Mouse (Mus musculus) ES-E14 (cell line): ENCODE results near the gene BC034090. TPM values are rescaled to one million over a fixed set of nuclear protein-coding genes. Genes with fewer than 3 reads are reported as not detected.

Experiments used
- DNase-seq: peaks from one replicate; pipeline ENCODE4 v3.0.0-alpha.2; 2013; ENCODE audit warnings: low read depth, low spot score
- H3K27ac ChIP-seq: 2 replicates; pipeline ENCODE4 v1.5.1; 2012; ENCODE audit warnings: low read depth, mild to moderate bottlenecking, low read length, moderate library complexity, mixed read lengths; ENCODE audit not compliant: poor library complexity, insufficient read depth, severe bottlenecking
- H3K36me3 ChIP-seq: 2 replicates; pipeline ENCODE4 v1.6.1; 2012; ENCODE audit warnings: mild to moderate bottlenecking, low read length, moderate library complexity, mixed read lengths; ENCODE audit not compliant: control insufficient read depth, poor library complexity, insufficient read depth, severe bottlenecking
- H3K4me1 ChIP-seq, 2 experiments: fragments of 150-350 bp in 1 of 2; sonication (generic) in 1 of 2; 2 replicates each; pipeline ENCODE4 v1.6.1; 2012; ENCODE audit warnings: low read length in 2 of 2, mild to moderate bottlenecking in 1 of 2, mixed read lengths in 1 of 2; ENCODE audit not compliant: control insufficient read depth in 2 of 2, insufficient read depth in 2 of 2, poor library complexity in 1 of 2
- H3K4me3 ChIP-seq, 2 experiments: fragments of 150-350 bp in 1 of 2; sonication (generic) in 1 of 2; 2 replicates each; pipeline ENCODE4 v1.5.1; 2012; ENCODE audit warnings: low read length in 2 of 2, low read depth in 1 of 2, mild to moderate bottlenecking in 1 of 2, mixed read lengths in 1 of 2; ENCODE audit not compliant: insufficient read depth in 1 of 2, poor library complexity in 1 of 2, severe bottlenecking in 1 of 2
- H3K9ac ChIP-seq: 2 replicates; pipeline ENCODE4 v1.6.1; 2012; ENCODE audit warnings: low read depth, mild to moderate bottlenecking, low read length, mixed read lengths; ENCODE audit not compliant: poor library complexity, insufficient read depth, severe bottlenecking
- H3K9me3 ChIP-seq: fragments of 150-350 bp; sonication (generic); 2 replicates; pipeline ENCODE4 v1.6.1; 2012; ENCODE audit warnings: low read depth, mild to moderate bottlenecking, low read length; ENCODE audit not compliant: control insufficient read depth, insufficient read depth
- CHD2 ChIP-seq: IDR thresholded peaks from 2 replicates; pipeline ENCODE4 v1.6.1; 2014; ENCODE audit warnings: mild to moderate bottlenecking, low read depth, low read length, inconsistent platforms
- HCFC1 ChIP-seq: IDR thresholded peaks from 2 replicates; pipeline ENCODE4 v1.6.1; 2012; ENCODE audit warnings: low read length, inconsistent platforms, borderline replicate concordance; ENCODE audit not compliant: insufficient read depth
- MAFK ChIP-seq: IDR thresholded peaks from 2 replicates; pipeline ENCODE4 v1.6.1; 2014; ENCODE audit warnings: mild to moderate bottlenecking, low read depth, low read length, inconsistent platforms; ENCODE audit not compliant: insufficient read depth
- ZC3H11A ChIP-seq: IDR thresholded peaks from 2 replicates; pipeline ENCODE4 v1.6.1; 2012; ENCODE audit warnings: low read depth, mild to moderate bottlenecking, inconsistent platforms, low read length, borderline replicate concordance
- ZNF384 ChIP-seq: IDR thresholded peaks from 2 replicates; pipeline ENCODE4 v1.6.1; 2012; ENCODE audit warnings: low read depth, low read length, inconsistent platforms
- in situ Hi-C, 2 experiments: fragments of 600-800 bp; cut with MboI; formaldehyde crosslinking; loops; one replicate each; pipeline ENCODE4 v1.15.1; 2025; ENCODE audit warnings: low sequenced_read_pairs in 2 of 2, inconsistent platforms in 1 of 2; ENCODE audit not compliant: unreplicated experiment in 2 of 2
- total RNA-seq: library from RNA; depleted of rRNA; stranded (reverse); fragments of 300-350 nt; gene quantifications from 2 replicates; pipeline ENCODE4 v1.2.3, GENCODE M21; 2012

BC034090 gene
- total RNA-seq, 1 experiment, result 7.8 TPM

- no peak for TF ChIP-seq HCFC1
- TF ChIP-seq CHD2, result no peak
- TF ChIP-seq ZC3H11A, result no peak
- no peak for TF ChIP-seq MAFK
- TF ChIP-seq ZNF384, result no peak
- no peaks in the 10 kb centered on the region for H3K9me3 ChIP-seq
- DNase-seq, result no peak
- no peaks in the 10 kb centered on the region; a peak in 1 of 4 replicates for H3K4me1 ChIP-seq
- no peak overlapping the region for H3K9ac ChIP-seq
- in situ Hi-C loops, result loop anchor here in 1 of 2 experiments (25.0 kb wide), 1 partner anchor 427 kb away; no protein-coding TSS in a partner anchor
- no peak overlapping the region for H3K27ac ChIP-seq
- H3K36me3 ChIP-seq, result no peaks in the 10 kb centered on the region
- no peak overlapping the region for H3K4me3 ChIP-seq
Observed at GRCm38 (mm10) chr1:155213912-155214311, 30.3 kb downstream of the BC034090 start.

- Histone ChIP-seq H3K4me3 (no peak overlapping the region), H3K36me3 (no peaks in the 10 kb centered on the region), H3K9ac (no peak overlapping the region), H3K4me1 (no peaks in the 10 kb centered on the region; a peak in 1 of 4 replicates), H3K27ac (no peak overlapping the region), H3K9me3 (no peaks in the 10 kb centered on the region)
- no peak for DNase-seq
- TF ChIP-seq HCFC1, result no peak
- no peak for TF ChIP-seq ZC3H11A
- TF ChIP-seq CHD2, result no peak
- no peak for TF ChIP-seq ZNF384
- no peak for TF ChIP-seq MAFK
- in situ Hi-C loops, result loop anchor here in 1 of 2 experiments (25.0 kb wide), 1 partner anchor 426 kb away; no protein-coding TSS in a partner anchor
Observed at GRCm38 (mm10) chr1:155212936-155213774, 31.1 kb downstream of the BC034090 start.

- H3K9ac ChIP-seq, result no peak overlapping the region
- no peak for DNase-seq
- H3K36me3 ChIP-seq, result no peaks in the 10 kb centered on the region
- TF ChIP-seq HCFC1, result no peak
- no peak for TF ChIP-seq ZNF384
- no peak for TF ChIP-seq MAFK
- TF ChIP-seq ZC3H11A, result no peak
- TF ChIP-seq CHD2, result no peak
- peaks cover 0 to under 1% of the 10 kb centered on the region in 2 experiments; a peak in 1 of 4 replicates for H3K4me1 ChIP-seq
- H3K9me3 ChIP-seq, result no peaks in the 10 kb centered on the region
- H3K4me3 ChIP-seq, result no peak overlapping the region
- no peak overlapping the region for H3K27ac ChIP-seq
- in situ Hi-C loops, result loop anchor here in 1 of 2 experiments (25.0 kb wide), 1 partner anchor 425 kb away; no protein-coding TSS in a partner anchor
Observed at GRCm38 (mm10) chr1:155212493-155212892, 31.8 kb downstream of the BC034090 start.

- Histone ChIP-seq H3K4me3 (no peak overlapping the region), H3K4me1 (peaks cover 0 to 2% of the 10 kb centered on the region in 2 experiments; a peak in 1 of 4 replicates), H3K36me3 (no peaks in the 10 kb centered on the region), H3K9ac (no peak overlapping the region), H3K9me3 (no peaks in the 10 kb centered on the region), H3K27ac (no peak overlapping the region)
- no peak for DNase-seq
- in situ Hi-C loops, result loop anchor here in 1 of 2 experiments (25.0 kb wide), 1 partner anchor 425 kb away; no protein-coding TSS in a partner anchor
- no peak for TF ChIP-seq ZC3H11A
Observed at GRCm38 (mm10) chr1:155212081-155212480, 32.2 kb downstream of the BC034090 start.
